Mouse (Mus musculus) lung, adult 2 months (tissue): ENCODE results near the gene Slc35e1.

Experiments
- CTCF ChIP-seq: fragments of 200-500 bp; IDR thresholded peaks from 2 replicates; pipeline ENCODE4 v1.5.1; 2011; ENCODE audit warnings: mild to moderate bottlenecking, low read length, control low read depth; ENCODE audit not compliant: insufficient read depth
- POLR2A ChIP-seq: fragments of 200-500 bp; IDR thresholded peaks from 2 replicates; pipeline ENCODE4 v1.6.1; 2011; ENCODE audit warnings: low read depth, mild to moderate bottlenecking, control low read depth, low read length, borderline replicate concordance; ENCODE audit errors: extremely low read depth

DNA sequence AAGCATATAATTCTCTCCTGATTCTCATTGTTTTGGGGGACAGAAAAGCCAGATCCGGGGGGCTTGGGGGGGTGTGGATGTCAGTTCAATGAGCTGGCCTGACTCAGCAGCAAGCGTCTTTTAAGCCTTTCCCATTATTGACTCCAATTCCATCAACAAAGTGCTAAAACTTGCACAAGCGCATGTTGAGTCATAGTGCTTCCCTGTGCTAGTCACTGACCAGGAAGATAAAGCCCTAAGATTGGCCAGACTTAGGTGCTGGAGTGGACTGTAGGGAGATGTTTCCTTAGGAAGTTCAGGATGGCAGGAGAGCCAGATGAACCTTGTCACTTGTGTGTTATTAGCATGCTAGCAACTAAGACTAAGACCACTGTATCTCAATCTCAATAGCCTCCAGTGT, 42.5 kb upstream of the Slc35e1 start:
- TF ChIP-seq CTCF = no peak
- no peak for TF ChIP-seq POLR2A
